Mouse (Mus musculus): Measurements from ENCODE around the gene Scd4.
"Not testable (repeated sequence)": the region's sequence is repeated elsewhere in the genome, so short reads cannot be mapped to it uniquely, and the experiment has no call there.

Scd4 gene

DNA sequence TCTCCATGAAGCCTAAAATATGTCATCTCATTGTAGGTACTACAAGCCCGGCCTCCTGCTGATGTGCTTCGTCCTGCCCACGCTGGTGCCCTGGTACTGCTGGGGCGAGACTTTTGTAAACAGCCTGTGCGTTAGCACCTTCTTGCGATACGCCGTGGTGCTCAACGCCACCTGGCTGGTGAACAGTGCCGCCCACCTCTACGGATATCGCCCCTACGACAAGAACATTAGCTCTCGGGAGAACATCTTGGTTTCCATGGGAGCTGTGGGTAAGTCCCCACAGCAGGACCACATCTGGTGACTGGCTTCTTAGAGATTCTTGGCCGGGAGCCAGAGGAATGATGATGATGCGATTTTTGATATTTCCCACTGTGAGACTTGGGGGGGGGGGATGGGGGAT is 31.7 kb upstream of the Scd4 start:
- peak in 1 of 2 experiments; percentile 50 for DNase-seq

DNA sequence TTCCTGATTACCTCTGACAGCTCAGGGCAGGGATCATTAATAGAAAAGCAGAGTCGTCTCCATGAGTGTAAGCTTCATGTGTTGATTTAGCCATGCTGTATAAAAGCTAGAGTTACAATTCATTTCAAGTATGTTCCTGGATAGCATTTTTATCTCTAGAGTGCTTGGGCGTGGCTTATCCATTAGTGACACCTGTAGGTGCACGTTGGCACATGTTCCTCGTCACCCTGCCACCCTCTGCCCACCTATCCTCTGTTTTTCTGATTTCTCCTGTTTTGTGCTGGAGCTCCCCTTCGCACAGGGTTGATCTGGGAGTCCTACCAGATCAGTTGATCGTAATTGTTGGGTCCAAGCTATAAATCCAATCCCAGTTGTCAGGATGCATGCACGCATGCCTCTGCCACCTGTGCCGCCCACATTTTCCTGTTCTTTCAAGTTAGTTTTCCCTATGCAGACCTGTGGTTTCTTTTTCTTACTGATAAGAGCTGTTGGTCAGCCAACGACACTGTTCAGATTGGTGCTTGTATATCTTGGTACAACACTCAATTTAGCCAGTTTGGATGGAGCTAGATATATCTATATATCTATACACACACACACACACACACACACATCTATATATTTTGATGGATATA is 31.1 kb upstream of the Scd4 start:
- DNase-seq, result no peak

DNA sequence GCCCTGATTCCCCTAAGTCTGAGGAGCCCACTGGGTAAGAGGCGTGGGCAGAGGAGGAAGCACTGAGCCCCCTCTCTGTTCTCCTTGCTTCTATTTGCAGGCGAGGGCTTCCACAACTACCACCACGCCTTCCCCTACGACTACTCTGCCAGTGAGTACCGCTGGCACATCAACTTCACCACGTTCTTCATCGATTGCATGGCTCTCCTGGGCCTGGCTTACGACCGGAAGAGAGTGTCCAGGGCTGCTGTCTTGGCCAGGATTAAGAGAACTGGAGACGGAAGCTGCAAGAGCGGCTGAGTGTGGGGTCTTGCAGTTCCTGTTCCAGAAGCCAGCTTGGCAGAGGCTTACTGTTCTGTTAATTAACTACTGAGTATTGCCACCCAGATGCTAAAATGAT is 30.0 kb upstream of the Scd4 start:
- DNase-seq, result no peak

DNA sequence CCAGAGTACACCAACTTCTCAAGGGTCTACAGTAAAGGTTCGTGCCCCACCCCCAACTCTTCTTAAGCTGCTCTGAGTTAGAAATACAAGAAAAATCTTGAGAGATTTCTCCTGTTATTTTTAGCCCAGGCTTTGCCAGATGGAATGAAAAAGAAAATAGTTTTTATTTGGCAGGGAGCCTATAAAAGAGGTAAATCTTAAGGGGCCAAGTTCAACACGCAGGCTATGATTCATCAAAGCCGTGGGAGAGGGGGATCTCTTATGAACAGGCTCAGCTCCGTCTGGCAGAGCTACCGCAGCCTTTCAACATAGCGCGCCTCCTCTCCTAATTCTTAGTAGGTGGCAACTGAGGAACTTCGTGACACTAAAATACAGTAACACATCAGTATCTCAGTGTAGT is 29.4 kb upstream of the Scd4 start:
- no peak for DNase-seq

DNA sequence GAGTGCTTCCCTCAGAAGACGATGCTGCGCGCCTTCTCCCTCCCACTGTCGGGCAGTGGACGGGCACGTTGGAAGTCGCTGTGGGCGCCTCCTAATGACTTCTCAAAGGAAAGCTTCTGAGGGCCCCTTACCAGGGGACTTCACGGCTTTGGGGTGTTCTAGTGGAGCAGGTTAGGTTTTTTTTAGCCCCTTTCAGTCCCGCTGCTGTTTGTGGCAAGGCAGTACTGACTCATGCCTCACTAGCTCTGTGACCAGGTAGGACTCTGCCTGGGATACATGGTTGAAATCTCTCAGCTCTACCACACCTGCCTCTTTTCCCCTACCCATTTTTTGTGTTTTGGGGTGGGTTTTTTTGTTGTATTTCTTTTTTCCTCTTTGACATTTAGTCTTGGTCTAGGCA is 28.5 kb upstream of the Scd4 start:
- DNase-seq, result no peak

DNA sequence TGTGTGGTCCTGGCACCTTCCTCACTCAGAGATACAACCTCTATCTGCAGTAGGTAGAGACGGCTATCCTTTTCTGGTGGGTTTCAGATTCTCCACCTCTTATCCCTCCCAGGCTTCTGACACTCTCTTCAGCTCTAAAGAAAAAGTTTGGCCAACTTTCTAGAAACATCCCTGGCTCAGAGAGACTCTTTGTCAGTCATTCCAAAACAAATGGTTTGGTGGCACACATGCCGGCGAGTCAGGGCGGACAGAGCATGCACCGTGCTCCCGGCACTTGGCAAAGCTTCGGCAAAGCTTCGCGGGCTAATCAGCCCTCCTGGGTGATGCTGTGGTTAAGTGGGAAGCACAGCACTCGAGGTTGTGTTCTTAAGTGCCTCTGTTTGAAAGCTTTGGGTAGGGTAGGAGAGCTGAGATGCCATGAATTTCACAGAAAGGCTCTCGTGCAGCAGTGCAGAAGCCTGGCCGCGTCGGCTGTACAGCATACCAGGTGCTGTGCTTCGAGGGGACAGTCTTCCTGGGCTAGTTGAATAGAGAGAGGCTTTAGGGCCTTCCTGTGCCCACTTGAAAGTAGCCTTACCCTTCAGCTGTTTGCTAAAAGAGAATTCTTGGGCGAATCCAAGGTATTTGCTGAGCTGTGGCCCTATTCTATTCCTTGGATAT is 27.9 kb upstream of the Scd4 start:
- no peak for DNase-seq

DNA sequence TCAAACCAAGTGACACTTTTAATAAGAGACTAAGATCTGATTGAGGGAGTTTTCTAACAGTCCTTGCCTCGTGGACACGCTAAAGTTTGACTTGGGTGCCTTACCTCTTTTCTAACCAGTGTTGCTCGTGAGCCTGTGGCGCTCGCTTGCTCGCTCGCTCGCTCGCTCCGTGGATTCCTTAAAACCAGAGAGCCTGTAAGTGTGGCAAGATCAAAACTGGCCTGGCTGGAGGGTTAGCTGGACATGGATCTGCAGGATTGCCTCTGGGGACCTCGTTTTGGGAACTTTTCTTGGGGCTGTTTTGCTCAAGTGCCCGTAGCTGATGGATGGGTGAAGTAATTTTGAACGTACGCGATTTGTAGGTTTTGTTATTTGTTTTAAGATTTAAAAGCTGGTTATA is 27.2 kb upstream of the Scd4 start:
- DNase-seq, result no peak

DNA sequence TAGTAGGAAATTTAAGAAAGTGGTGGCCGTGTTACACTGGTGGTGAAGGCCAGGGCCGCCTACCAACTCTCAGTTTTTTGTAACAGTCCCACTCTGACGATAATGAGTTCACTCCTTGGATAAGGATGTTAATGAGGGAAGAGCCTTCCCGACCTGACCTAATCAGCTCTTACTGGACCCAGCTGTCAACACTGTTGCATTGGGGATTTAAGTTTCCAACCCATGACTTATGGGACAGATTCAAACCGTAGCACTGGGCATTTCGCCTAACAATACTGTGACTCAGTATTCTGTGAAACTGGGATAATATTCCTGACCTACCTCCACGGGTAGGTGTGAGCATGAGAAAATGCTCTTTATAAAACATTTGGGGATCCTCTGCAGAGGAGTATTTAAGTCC is 26.7 kb upstream of the Scd4 start:
- DNase-seq, result no peak

DNA sequence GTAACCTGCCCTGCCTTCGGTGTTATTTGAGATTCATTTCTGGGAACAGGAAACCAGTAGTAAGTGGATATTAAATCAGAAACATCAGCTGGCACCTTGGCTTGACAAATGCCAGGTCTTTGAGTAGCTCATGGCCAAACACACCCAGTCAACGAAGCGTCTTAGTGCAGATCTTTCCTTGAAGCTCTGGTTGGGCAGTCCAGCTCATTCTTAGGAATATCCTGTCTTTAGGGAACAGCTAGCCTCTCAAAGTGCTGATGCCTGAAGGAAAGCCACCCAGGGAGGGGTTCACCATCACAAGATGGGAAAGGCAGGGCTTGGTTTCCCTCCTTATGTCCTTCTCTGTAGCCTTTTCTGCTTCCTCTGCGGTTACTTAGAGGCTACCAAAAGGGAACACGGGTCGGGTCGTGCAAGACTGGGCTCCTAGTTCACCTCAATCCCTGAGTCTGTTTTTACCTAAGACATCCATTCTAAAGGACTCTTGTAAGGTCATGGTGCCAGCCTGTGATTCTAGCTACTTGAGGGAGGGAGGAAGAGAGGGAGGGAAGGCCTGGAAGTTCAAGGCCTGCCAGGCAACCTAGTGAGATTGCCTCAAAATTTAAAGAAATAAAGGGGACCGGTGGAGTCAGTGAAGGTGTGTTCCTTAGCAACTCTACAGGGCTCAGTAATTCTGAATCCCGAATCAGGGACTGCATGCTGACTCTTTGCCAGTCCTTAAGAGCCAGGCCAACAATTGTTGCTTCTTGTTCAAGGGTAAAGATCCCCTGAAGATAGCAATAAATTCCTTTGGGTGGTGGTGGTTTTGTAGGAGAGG is 25.6 kb upstream of the Scd4 start:
- no peak for DNase-seq

DNA sequence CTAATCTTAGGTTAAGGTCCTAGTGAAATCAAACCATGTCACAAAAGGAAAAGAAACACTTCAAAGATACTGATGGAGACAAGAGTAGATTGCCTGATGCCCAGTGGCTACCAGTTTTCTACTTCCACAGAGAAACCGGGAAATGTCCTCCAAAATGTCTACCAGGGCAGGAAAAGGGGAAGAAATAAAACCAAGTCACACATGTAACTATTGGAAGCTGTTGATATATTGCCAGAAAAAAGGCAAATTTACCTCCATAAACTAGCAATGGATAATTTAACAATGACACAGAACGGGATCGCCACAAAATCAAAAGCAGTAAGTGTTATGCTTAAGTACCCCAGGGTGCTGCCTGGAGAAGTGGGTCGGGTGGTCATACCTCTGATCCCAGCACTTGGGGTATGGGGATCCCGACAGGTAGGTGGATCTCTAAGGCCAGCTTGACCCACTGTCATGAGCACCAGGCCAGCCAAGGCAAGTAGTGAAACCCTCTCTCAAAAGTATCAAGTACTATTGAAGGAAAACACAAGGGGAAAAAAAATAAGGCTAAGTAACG is 24.9 kb upstream of the Scd4 start:
- no peak for DNase-seq

DNA sequence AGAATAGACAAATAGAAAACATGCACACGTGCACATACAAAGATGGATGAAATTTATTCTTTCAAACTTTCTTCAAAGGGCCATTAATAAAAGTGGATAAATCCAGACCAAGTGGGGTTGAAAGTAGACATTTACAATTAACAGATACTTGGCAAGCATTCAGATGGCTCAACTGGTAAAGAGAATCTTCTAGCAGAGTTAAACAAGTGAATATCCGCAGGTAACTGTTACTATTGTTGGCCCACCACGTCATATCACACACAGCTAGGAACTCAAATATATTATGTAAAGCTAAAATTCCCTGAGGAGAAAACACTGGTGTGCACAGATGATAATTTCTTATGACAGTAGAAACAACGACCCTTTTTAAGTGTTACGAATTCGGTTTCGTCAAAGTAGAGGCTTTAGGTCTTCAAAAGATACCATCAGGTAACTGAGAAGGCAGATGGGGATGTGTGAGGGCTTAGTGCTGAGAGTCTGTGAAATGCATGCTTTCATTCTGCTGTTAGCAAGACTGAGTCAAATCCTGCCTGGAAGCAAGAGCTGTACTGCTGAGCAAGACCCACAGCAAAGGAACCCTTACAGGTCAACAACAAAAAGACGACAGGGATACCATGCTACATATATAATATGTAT is 24.2 kb upstream of the Scd4 start:
- no peak for DNase-seq

DNA sequence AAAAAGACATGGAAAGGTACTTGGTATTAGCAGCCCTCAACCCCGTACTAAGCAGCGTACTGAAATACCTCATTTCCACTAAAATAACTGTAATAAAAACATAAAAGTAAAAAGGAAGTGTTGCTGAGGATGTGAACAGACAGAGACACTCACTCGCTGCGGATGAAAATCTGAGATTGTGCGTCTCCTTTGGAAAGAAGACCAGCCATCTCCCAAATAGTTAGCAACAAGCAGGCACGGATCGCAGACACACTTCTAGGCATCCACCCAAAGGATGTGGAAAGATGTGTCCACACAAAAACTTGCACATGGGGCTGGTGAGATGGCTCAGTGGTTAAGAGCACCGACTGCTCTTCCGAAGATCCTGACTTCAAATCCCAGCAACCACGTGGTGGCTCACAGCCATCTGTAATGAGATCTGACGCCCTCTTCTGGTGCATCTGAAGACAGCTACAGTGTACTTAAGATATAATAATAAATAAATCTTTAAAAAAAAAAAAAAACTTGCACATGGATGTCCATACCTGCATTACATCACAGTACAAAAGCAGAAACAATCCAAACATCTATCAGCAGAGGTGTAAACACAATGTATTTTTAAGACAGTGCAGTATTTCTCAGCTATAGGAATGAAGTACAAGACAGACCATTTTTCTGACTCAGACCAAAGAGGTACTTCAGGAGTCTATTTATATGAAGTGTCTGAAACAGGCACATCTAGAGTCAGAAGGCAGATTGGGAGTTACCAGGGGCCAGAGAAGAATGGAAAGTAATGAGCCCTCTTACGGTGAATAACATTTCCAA is 23.3 kb upstream of the Scd4 start:
- DNase-seq, result no peak

DNA sequence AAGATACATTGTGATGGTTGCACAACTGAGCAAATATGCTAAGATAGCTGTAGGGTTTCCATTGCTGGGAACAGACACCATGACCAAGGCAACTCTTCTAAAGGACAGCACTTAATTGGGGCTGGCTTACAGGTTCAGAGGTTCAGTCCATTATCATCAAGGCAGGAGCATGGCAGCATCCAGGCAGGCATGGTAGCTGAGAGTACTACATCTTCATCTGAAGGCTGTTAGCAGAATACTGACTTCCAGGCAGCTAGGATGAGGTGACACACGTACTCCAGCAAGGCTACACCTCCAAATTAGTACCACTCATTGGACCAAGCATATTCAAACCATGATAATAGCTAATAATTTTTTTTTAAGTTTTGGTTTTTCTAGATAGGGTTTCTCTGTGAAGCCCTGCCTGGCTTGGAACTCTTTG is 22.7 kb upstream of the Scd4 start:
- DNase-seq, result not testable (repeated sequence)

DNA sequence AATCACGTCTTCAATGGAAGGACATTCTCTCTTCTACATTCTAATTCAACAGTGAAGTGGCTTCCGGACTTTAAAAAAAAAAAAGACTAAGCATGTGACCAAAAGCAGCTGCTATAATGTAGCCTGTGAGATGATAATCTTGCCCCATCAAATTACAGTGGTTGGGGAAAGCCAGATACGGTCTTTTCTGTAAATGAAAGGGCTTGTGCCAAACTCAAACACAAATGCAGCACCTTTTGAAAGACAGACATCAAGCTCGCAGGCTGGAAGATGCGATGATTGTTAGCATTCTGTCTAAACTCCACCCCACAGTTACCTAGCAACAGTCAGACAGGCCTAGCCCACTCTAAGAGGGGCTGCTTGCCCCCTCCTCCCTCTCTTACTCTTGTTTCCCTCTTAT is 22.1 kb upstream of the Scd4 start:
- no peak for DNase-seq

DNA sequence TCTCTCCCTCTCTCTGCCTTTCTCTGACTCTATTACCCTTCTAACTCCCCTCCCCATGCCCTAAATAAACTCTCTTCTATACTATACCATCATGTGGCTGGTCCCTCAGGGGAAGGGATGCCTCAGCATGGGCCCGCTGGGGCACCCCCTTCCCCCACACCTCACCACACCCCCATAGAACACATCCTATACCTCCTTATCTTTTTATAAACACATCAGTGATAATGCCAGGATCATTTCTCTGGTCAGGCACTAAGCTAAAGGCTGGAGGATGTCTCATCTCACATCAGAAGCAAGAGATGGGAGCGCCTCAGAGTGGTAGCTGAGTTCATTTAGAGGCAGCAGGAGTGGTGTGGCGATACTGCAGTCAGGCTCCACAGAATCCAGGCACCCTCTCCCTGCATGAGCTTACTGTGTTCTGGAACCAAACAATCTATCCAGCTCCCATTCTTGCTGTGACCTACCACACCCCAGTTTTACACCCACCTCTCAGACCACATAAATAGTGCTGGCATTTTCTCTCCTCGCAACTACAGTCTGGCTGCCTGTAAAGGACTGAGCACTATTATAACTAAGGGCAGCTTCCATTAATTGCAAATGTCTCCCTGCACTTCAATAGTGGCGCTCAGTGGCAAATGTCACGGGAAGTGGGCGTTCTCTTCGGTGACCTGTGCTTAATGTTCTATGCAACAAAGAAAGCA is 21.4 kb upstream of the Scd4 start:
- no peak for DNase-seq

DNA sequence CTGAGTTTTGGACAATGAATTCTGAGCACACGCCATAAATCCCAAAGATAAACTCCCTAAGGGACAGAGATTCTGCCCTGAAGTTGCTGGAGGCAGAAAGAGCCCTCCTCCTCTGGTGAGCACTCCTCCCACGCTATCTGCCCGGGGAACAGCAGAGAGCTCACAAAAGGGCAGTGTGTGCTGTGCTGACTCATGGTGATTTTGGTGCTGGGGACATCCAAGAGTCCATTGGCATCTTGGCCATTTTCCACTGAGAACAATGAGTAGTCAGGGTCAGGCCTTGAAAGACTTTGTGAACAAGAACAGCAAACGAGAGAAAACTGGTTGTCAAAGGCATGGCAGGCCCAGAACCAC is 20.9 kb upstream of the Scd4 start:
- no peak for DNase-seq

DNA sequence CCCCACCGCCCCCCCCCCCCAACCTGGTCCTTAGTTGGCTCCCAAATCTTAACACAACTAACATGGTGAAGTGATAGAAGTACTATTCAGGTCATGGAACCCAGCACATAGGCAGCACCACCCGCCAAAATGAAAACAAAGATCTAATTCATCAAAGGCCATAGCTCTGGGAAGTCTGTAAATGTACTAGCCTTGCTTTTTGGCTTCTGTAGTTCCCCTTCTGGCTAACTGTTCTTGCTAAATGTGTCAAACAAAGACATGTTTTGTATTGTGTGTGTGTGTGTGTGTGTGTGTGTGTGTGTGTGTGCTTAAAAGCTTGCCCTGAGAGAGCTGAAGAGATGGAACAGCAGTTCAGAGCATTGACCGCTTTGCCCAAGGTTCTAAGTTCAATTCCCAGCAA is 19.8 kb upstream of the Scd4 start:
- DNase-seq, result no peak

DNA sequence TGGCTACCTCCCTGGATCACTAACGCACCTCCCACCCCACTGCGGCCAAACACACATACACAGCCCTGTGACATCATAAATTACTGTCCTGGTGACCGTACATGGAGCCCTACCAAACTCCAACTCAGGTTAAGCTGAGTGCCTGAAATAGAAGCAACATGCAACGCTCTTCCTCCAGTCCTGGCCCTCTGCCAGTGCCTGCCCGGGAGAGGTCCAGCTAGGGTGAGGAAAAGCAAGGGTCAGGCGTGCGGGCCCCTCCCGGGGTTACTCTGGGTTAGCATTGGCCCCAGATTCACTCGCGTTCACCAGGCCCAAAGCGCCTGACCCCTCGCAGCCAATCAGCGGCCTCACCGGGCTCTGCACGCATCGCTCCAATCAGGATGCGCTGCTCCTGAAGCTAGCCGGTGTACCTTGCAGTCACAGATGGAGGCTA is 18.5 kb upstream of the Scd4 start:
- peak; percentile 87 to 88 for DNase-seq

DNA sequence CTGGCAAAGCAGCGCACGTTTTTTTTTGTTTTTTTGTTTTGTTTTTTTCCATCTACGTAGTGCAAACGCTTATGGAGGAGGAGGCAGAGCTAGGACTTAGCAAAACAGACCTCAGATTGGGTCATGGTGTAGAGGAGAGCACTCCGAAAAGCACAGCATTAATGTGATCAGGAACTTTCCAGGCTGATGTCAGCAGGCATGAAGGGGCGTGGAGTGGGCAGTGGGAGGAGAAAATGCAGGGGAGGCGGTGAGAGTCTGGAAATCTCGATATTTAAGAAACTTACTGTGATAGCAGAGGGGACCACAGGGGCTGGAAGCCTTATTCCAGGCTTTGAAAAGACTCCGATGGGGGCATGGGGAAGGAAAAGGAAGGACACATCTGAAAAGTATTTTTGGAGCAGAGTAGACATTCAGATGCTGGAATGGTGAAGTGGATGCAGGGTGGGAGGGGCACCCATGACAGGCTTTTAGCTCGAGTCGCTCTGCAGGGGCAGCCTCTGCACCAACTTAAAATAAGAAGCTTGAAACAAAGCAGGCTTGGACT is 17.9 kb upstream of the Scd4 start:
- peak; percentile 66 for DNase-seq

DNA sequence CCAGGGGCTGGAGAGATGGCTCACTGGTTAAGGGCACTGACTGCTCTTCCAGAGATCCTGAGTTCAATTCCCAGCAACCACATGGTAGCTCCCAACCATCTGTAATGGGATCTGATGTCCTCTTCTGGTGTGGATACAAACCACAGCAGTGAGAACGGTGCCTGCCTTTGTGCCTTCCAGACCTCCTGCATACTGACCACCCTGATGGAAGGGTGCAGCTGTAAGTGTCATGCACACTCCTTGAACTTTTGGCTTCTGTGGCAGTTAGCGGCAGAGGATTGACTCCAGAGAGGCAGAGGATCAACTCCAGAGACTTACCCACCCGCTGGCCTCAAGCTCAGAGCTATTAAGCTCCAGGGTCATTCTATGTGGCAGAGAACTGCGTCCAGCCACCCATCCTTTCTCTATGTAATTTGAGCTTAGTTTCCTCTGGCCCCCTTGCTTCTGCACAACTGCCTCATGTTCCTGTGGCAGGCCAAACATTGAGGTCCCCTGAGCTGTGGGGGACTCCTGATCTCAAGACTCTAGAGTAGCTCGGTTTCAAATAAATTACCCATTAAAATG is 16.1 kb upstream of the Scd4 start:
- DNase-seq, result no peak

DNA sequence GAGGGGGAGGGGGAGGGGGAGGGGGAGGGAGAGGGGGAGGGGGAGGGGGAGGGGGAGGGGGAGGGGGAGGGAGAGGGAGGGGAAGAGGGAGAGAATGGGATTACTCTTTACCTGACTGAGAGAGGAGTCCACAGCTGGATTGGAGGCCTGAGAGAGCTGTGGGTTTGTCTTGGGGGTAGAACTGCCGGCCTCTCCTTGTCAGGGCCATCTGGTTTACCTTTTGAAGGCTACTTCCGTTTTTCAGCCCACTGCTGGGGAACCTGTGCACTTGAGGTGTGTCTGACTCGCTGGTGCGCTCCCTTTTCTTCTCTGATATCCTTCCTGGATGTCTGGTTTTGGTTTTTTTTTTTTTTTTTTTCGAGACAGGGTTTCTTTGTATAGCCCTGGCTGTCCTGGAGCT is 15.5 kb upstream of the Scd4 start:
- no peak for DNase-seq

Measured in lung, adult 18-20 months (tissue).